Mouse (Mus musculus): Measurements from ENCODE around the gene Tdrd5.

DNA sequence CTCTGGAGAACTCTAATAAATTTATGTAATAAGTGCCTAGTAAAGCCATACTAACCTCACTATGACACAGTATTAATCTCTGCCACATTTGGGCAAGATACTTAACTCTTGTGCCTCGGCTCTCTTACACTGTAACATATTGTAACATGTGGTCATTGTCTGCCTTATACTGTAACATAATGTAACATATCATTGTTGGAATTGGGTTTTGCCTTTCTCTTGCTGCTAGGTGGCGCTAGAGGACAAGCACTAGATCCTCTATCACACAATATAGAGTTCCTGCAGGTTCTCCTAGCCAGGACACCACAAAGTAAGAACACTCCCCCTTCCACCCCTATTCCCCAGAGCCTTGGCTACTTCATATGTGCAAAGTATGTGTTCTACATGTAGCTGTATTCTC is 62.4 kb downstream of the Tdrd5 start:
- TF ChIP-seq POLR2A (IDR thresholded peaks at IDR 0.05; ENCODE audit: low read depth, low read length) (no peak), CTCF (conservative IDR thresholded peaks at IDR 0.05; ENCODE audit: insufficient read depth, insufficient read length, low read depth, low read length) (0 out of 2 replicates have a peak, but pooled peaks have one; percentile 27)
